Mouse (Mus musculus) CH12.LX (cell line): ENCODE measurements at regions not wholly inside any gene's neighbourhood (a gene's known extent, or its start where the extent isn't known, plus 50 kb on each side); places are given as distances from the start of the nearest gene placed in this dataset.

ENCODE experiments used
- DNase-seq: peaks from one replicate; pipeline ENCODE4 v3.0.0-alpha.2; 2013; ENCODE audit errors: extremely low read depth
- H3K27ac ChIP-seq: 2 replicates; pipeline ENCODE4 v1.5.1; 2012; ENCODE audit warnings: low read depth, mild to moderate bottlenecking, control low read depth, moderate library complexity; ENCODE audit not compliant: insufficient read depth
- H3K27me3 ChIP-seq: replicated peaks from 2 replicates; pipeline ENCODE3; 2012; ENCODE audit warnings: inconsistent platforms
- H3K36me3 ChIP-seq, 2 experiments: replicated peaks in 1 of 2; 2 replicates each; pipeline versions ENCODE3 to v1.6.1; 2012; ENCODE audit warnings: inconsistent platforms in 1 of 2, low read length in 1 of 2, mild to moderate bottlenecking in 1 of 2, mixed read lengths in 1 of 2, moderate library complexity in 1 of 2; ENCODE audit not compliant: control insufficient read depth in 1 of 2, insufficient read depth in 1 of 2
- H3K4me1 ChIP-seq, 2 experiments: 2 replicates each; pipeline ENCODE4 v1.6.1; 2012; ENCODE audit warnings: inconsistent platforms in 1 of 2, moderate library complexity in 1 of 2; ENCODE audit not compliant: insufficient read depth in 2 of 2, control insufficient read depth in 1 of 2
- H3K4me2 ChIP-seq: 2 replicates; pipeline ENCODE4 v1.6.1; 2012; ENCODE audit warnings: low read depth, mild to moderate bottlenecking, control low read depth; ENCODE audit not compliant: poor library complexity, insufficient read depth, severe bottlenecking
- H3K4me3 ChIP-seq, 3 experiments: fragments of 150-350 bp in 1 of 3; sonication (generic) in 1 of 3; replicated peaks in 1 of 3; 2 replicates each; pipeline versions ENCODE3 to v1.5.1; 2011 to 2012; ENCODE audit warnings: low read depth in 2 of 3, low read length in 2 of 3, mild to moderate bottlenecking in 2 of 3, moderate library complexity in 2 of 3, control low read depth in 1 of 3, improper control_type of control experiment in 1 of 3, inconsistent platforms in 1 of 3, mixed read lengths in 1 of 3; ENCODE audit not compliant: poor library complexity in 1 of 3
- H3K79me2 ChIP-seq: replicated peaks from 2 replicates; pipeline ENCODE4 v1.6.1; 2012; ENCODE audit warnings: mild to moderate bottlenecking, moderate library complexity; ENCODE audit not compliant: control insufficient read depth, poor library complexity, insufficient read depth, severe bottlenecking; ENCODE audit errors: extremely low read depth
- H3K9ac ChIP-seq: 2 replicates; pipeline ENCODE4 v1.6.1; 2012; ENCODE audit warnings: low read depth, mild to moderate bottlenecking, control low read depth, moderate library complexity; ENCODE audit not compliant: insufficient read depth
- H3K9me3 ChIP-seq: replicated peaks from 2 replicates; pipeline ENCODE3; 2012; ENCODE audit warnings: low read length, inconsistent platforms, mixed read lengths
- BHLHE40 ChIP-seq: IDR thresholded peaks from 2 replicates; pipeline ENCODE4 v1.6.1; 2011; ENCODE audit warnings: mild to moderate bottlenecking, low read depth, low read length, improper control_type of control experiment
- CHD2 ChIP-seq: IDR thresholded peaks from 2 replicates; pipeline ENCODE4 v1.6.1; 2011; ENCODE audit warnings: low read length, improper control_type of control experiment
- E2F4 ChIP-seq: IDR thresholded peaks from 2 replicates; pipeline ENCODE4 v1.6.1; 2011; ENCODE audit warnings: low read depth, low read length, improper control_type of control experiment; ENCODE audit not compliant: insufficient replicate concordance
- ELF1 ChIP-seq: IDR thresholded peaks from 2 replicates; pipeline ENCODE4 v1.6.1; 2014; ENCODE audit warnings: low read depth, mild to moderate bottlenecking, inconsistent platforms, low read length, improper control_type of control experiment
- GABPA ChIP-seq: IDR thresholded peaks from 2 replicates; pipeline ENCODE4 v1.6.1; 2012; ENCODE audit warnings: low read depth, low read length, improper control_type of control experiment, inconsistent platforms; ENCODE audit not compliant: insufficient replicate concordance
- HCFC1 ChIP-seq: IDR thresholded peaks from 2 replicates; pipeline ENCODE4 v1.6.1; 2012; ENCODE audit warnings: low read depth, mild to moderate bottlenecking, inconsistent platforms, low read length, improper control_type of control experiment
- IRF4 ChIP-seq: IDR thresholded peaks from 2 replicates; pipeline ENCODE4 v1.6.1; 2014; ENCODE audit warnings: low read depth, mild to moderate bottlenecking, inconsistent platforms, low read length, improper control_type of control experiment
- JUND ChIP-seq: conservative IDR thresholded peaks from 2 replicates; pipeline ENCODE4 v1.6.1; 2011; ENCODE audit warnings: low read depth, low read length, improper control_type of control experiment
- MAFK ChIP-seq: IDR thresholded peaks from 2 replicates; pipeline ENCODE4 v1.6.1; 2011; ENCODE audit warnings: low read length, improper control_type of control experiment; ENCODE audit not compliant: insufficient replicate concordance
- MAZ ChIP-seq: IDR thresholded peaks from 2 replicates; pipeline ENCODE4 v1.6.1; 2012; ENCODE audit warnings: low read depth, mild to moderate bottlenecking, inconsistent platforms, low read length, improper control_type of control experiment, moderate library complexity
- MYC ChIP-seq: IDR thresholded peaks from 2 replicates; pipeline ENCODE4 v1.6.1; 2011; ENCODE audit warnings: low read depth, mild to moderate bottlenecking, improper control_type of control experiment, low read length
- PAX5 ChIP-seq: IDR thresholded peaks from 2 replicates; pipeline ENCODE4 v1.6.1; 2012; ENCODE audit warnings: low read length, inconsistent platforms, mixed read lengths
- POLR2A ChIP-seq: IDR thresholded peaks from 2 replicates; pipeline ENCODE4 v1.6.1; 2011; ENCODE audit warnings: low read depth, mild to moderate bottlenecking, improper control_type of control experiment, low read length
- POLR2AphosphoS2 ChIP-seq: IDR thresholded peaks from 2 replicates; pipeline ENCODE4 v1.6.1; 2011; ENCODE audit warnings: low read depth, low read length, improper control_type of control experiment
- RAD21 ChIP-seq: IDR thresholded peaks from 2 replicates; pipeline ENCODE4 v1.6.1; 2011; ENCODE audit warnings: low read depth, mild to moderate bottlenecking, low read length, improper control_type of control experiment, moderate library complexity
- SMC3 ChIP-seq: IDR thresholded peaks from 2 replicates; pipeline ENCODE4 v1.6.1; 2011; ENCODE audit warnings: low read depth, low read length, improper control_type of control experiment
- TCF12 ChIP-seq: IDR thresholded peaks from 2 replicates; pipeline ENCODE4 v1.6.1; 2014; ENCODE audit warnings: low read depth, mild to moderate bottlenecking, inconsistent platforms, low read length, improper control_type of control experiment
- USF1 ChIP-seq: IDR thresholded peaks from 2 replicates; pipeline ENCODE4 v1.6.1; 2014; ENCODE audit warnings: low read depth, mild to moderate bottlenecking, inconsistent platforms, low read length, improper control_type of control experiment
- ZMIZ1 ChIP-seq: IDR thresholded peaks from 2 replicates; pipeline ENCODE4 v1.6.1; 2012; ENCODE audit warnings: low read depth, mild to moderate bottlenecking, inconsistent platforms, low read length, improper control_type of control experiment
- ZNF384 ChIP-seq: IDR thresholded peaks from 2 replicates; pipeline ENCODE4 v1.6.1; 2012; ENCODE audit warnings: low read depth, low read length, improper control_type of control experiment, inconsistent platforms
- dilution Hi-C: fragments of 300-500 bp; cut with MboI; formaldehyde crosslinking; loops from 2 replicates; pipeline ENCODE4 v1.14.3; 2020; ENCODE audit warnings: low sequenced_read_pairs; ENCODE audit not compliant: extremely low pct_unique_long_range_greater_than_20kb, extremely low pct_ligation_motif_present
- in situ Hi-C: fragments of 300-500 bp; cut with MboI; formaldehyde crosslinking; loops from 3 replicates; pipeline ENCODE4 v1.14.3; 2019; ENCODE audit warnings: low sequenced_read_pairs, low pct_ligation_motif_present, low pct_unique_long_range_greater_than_20kb, mixed read lengths

- Histone ChIP-seq H3K79me2 (no peaks in the 10 kb centered on the region), H3K9ac (no peak overlapping the region), H3K27me3 (peaks cover 1% of the 10 kb centered on the region), H3K36me3 (no peaks in the 10 kb centered on the region), H3K27ac (no peak overlapping the region), H3K4me2 (no peak overlapping the region), H3K4me3 (no peak overlapping the region), H3K9me3 (no peaks in the 10 kb centered on the region), H3K4me1 (peaks cover 0 to 14% of the 10 kb centered on the region in 2 experiments; a peak in 2 of 4 replicates)
- in situ Hi-C loops: no loop called here
- TF ChIP-seq MYC (no peak), ZNF384 (no peak), GABPA (no peak), IRF4 (no peak), BHLHE40 (no peak), RAD21 (no peak), PAX5 (no peak), CHD2 (no peak), TCF12 (no peak), MAZ (no peak), SMC3 (no peak), E2F4 (no peak)
- dilution Hi-C loops: no loop called here
- DNase-seq: no peak
Observed at GRCm38 (mm10) chr4:106112981-106113380, 203.0 kb upstream of the Usp24 start.

DNA sequence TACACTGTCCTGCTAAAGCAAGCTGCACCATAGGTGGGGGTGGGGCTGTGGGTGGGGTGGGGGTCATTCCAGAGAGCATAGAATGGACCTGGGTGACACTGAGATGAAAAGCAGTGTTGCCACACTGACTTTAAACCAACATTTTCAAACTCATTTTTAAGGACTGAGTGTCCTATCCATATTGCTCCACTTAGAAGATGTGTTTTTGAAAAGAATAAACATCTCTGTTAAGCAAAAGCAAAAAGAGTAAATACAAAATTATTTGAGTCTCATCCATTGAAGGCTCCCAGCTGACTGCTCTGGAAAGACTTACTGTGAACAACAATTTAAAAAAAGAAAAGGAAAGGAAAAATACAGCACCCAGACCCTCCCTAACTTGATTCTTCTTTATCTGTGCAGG, 202.3 kb upstream of the Usp24 start:
- DNase-seq: no peak
- peaks cover 0 to 14% of the 10 kb centered on the region in 2 experiments; a peak in 2 of 4 replicates for H3K4me1 ChIP-seq
- dilution Hi-C loops: no loop called here
- no peaks in the 10 kb centered on the region for H3K9me3 ChIP-seq
- no peak overlapping the region for H3K4me2 ChIP-seq
- no peaks in the 10 kb centered on the region for H3K36me3 ChIP-seq
- TF ChIP-seq JUND (no peak), BHLHE40 (no peak), MAZ (no peak), POLR2A (no peak), SMC3 (no peak), ZMIZ1 (no peak), MYC (no peak)
- in situ Hi-C loops: no loop called here
- peaks cover 1% of the 10 kb centered on the region for H3K27me3 ChIP-seq
- no peak overlapping the region for H3K4me3 ChIP-seq
- no peak overlapping the region for H3K27ac ChIP-seq
- no peak overlapping the region for H3K9ac ChIP-seq
- no peaks in the 10 kb centered on the region for H3K79me2 ChIP-seq

DNA sequence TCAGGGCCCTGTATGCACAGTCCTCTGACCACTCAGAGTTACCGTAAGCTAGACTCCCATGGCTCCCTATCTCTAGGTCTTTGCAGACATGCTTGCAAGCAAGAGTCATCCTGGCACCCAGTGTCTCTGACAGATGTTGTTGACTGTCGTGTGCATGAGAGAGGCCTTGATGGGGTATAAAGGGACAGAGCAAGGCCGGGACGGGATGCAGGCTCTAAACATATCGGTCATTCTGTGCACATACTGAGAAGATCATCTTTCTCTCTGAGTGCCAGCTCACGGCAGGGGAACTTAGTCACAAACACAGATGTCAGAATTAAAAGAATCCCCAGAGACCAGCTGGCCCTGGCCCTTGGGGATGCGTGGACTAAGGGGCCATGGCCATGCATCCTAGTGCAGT, 199.4 kb upstream of the Usp24 start:
- Histone ChIP-seq H3K27ac (no peak overlapping the region), H3K9ac (no peak overlapping the region), H3K4me2 (no peak overlapping the region), H3K79me2 (no peaks in the 10 kb centered on the region), H3K4me3 (no peak overlapping the region), H3K27me3 (no peaks in the 10 kb centered on the region), H3K9me3 (no peaks in the 10 kb centered on the region), H3K4me1 (peaks cover 0 to 14% of the 10 kb centered on the region in 2 experiments; a peak in 2 of 4 replicates), H3K36me3 (no peaks in the 10 kb centered on the region)
- no peak for DNase-seq
- TF ChIP-seq USF1 (no peak), RAD21 (no peak), ZMIZ1 (no peak), POLR2AphosphoS2 (no peak), ELF1 (no peak), E2F4 (no peak), MAZ (no peak), MAFK (no peak), HCFC1 (no peak)
- in situ Hi-C loops: no loop called here
- dilution Hi-C loops: no loop called here
